7 mouse cellular contexts compared by ENCODE assay signal in genomic region chr14:103098587-103099235, GRCm38 (mm10). TPM values are rescaled to one million over a fixed set of nuclear protein-coding genes. Genes with fewer than 3 reads are reported as not detected.
DNase-seq lines count a peak whose midpoint lies in the region; ATAC-seq lines count a peak whose summit lies in the region.

No protein-coding gene starts in this region.

- H3K36me3 ChIP-seq in intestine, embryonic 16.5 days (ENCODE audit: control insufficient read depth, insufficient read depth, low read length) = 0 out of 2 replicates have a peak, but pooled peaks cover 3% of the 10 kb centered on the region
- peaks cover 21% of the 10 kb centered on the region for H3K36me3 ChIP-seq in limb, embryonic 12.5 days
- peaks cover 17% of the 10 kb centered on the region; the same call in 1 of the 2 replicates for H3K36me3 ChIP-seq in midbrain, embryonic 14.5 days (ENCODE audit: control insufficient read depth, insufficient read depth, low read length)

- no peaks in the 10 kb centered on the region for H3K27me3 ChIP-seq in intestine, embryonic 16.5 days (replicated peaks; ENCODE audit: control insufficient read depth, insufficient read depth, low read length)
- no peaks in the 10 kb centered on the region for H3K27me3 ChIP-seq in limb, embryonic 12.5 days
- no peaks in the 10 kb centered on the region for H3K27me3 ChIP-seq in midbrain, embryonic 14.5 days (ENCODE audit: control insufficient read depth, insufficient read depth, low read length)

- H3K4me1 ChIP-seq in intestine, embryonic 16.5 days (ENCODE audit: control insufficient read depth, insufficient read depth, low read length) = peaks cover 19% of the 10 kb centered on the region
- peaks cover 12% of the 10 kb centered on the region for H3K4me1 ChIP-seq in limb, embryonic 12.5 days (replicated peaks)
- peaks cover 20% of the 10 kb centered on the region for H3K4me1 ChIP-seq in midbrain, embryonic 14.5 days (ENCODE audit: control insufficient read depth, insufficient read depth, low read length)

- under 1% methylated on average over 59 of the region's 86 CpGs for WGBS in intestine, embryonic 16.5 days
- under 1% methylated on average over 72 of the region's 86 CpGs for WGBS in limb, embryonic 12.5 days
- WGBS in midbrain, embryonic 14.5 days = under 1% methylated on average over 68 of the region's 86 CpGs

- H3K9me3 ChIP-seq in intestine, embryonic 16.5 days (ENCODE audit: control insufficient read depth, low read length) = no peaks in the 10 kb centered on the region
- no peaks in the 10 kb centered on the region for H3K9me3 ChIP-seq in limb, embryonic 12.5 days
- no peaks in the 10 kb centered on the region for H3K9me3 ChIP-seq in midbrain, embryonic 14.5 days (ENCODE audit: control insufficient read depth, low read length)

- peak; percentile 93 for DNase-seq in adrenal gland, postnatal 10 days
- peak; percentile 92 for DNase-seq in embryo, embryonic 11 days
- peak; percentile 79 to 88 for DNase-seq in gastrocnemius, postnatal 36 days
- peak; percentile 92 for DNase-seq in midbrain, embryonic 14.5 days
- peak; percentile 82 for DNase-seq in spleen, adult 12 weeks (ENCODE audit: low spot score)

- H3K4me2 ChIP-seq in intestine, embryonic 16.5 days (ENCODE audit: low read depth, low read length) = peak overlapping the region; percentile 67
- H3K4me2 ChIP-seq in limb, embryonic 12.5 days = peak overlapping the region; percentile 68
- peak overlapping the region; percentile 71 for H3K4me2 ChIP-seq in midbrain, embryonic 14.5 days (ENCODE audit: low read length)

- H3K4me3 ChIP-seq in intestine, embryonic 16.5 days (ENCODE audit: low read length) = peak overlapping the region; percentile 86
- H3K4me3 ChIP-seq in limb, embryonic 12.5 days (replicated peaks) = peak overlapping the region; percentile 86
- H3K4me3 ChIP-seq in midbrain, embryonic 14.5 days (replicated peaks; ENCODE audit: low read depth, low read length) = peak overlapping the region; percentile 82

- peak overlapping the region; percentile 99 for H3K27ac ChIP-seq in intestine, embryonic 16.5 days (ENCODE audit: low read length)
- H3K27ac ChIP-seq in limb, embryonic 12.5 days = peak overlapping the region; percentile 100
- peak overlapping the region; percentile 99 for H3K27ac ChIP-seq in midbrain, embryonic 14.5 days (replicated peaks; ENCODE audit: low read depth, low read length)

- peak overlapping the region; percentile 99 for H3K9ac ChIP-seq in intestine, embryonic 16.5 days (ENCODE audit: low read depth, low read length)
- peak overlapping the region; percentile 99 for H3K9ac ChIP-seq in limb, embryonic 12.5 days (replicated peaks)
- peak overlapping the region; percentile 96 for H3K9ac ChIP-seq in midbrain, embryonic 14.5 days (replicated peaks; ENCODE audit: low read length)

- ATAC-seq in intestine, embryonic 16.5 days = peak; percentile 79
- peak; percentile 70 for ATAC-seq in limb, embryonic 12.5 days (ENCODE audit: insufficient number of reproducible peaks, insufficient read depth, low FRiP score, low TSS enrichment, low read depth)
- peak; percentile 86 for ATAC-seq in midbrain, embryonic 14.5 days (ENCODE audit: low FRiP score, low TSS enrichment)

- intact Hi-C loops in gastrocnemius, postnatal 36 days (cut with DNase I) = no loop called here

RNA-seq across cellular contexts. Expression of gene Fbxl3, which starts 0.7 kb away (rescaled TPM):
- 10 to 100 TPM; 66.4 to 75.9 TPM for total RNA-seq in adrenal gland, postnatal 10 days (2021)
- total RNA-seq in gastrocnemius, postnatal 36 days (2021) = 10 to 100 TPM; 45.2 to 47.0 TPM
- polyA plus RNA-seq in intestine, embryonic 16.5 days (2015; fragmentation: Nextera tagmentation; extraction: Ambion mirVana) = 19.0 and 19.4 TPM in 2 replicates
- 24.1 and 27.6 TPM in 2 replicates for polyA plus RNA-seq in limb, embryonic 12.5 days (2016; fragmentation: Nextera tagmentation; extraction: Ambion mirVana)
- polyA plus RNA-seq in midbrain, embryonic 14.5 days (2014; fragmentation: Nextera tagmentation; extraction: Ambion mirVana) = 30.4 and 36.2 TPM in 2 replicates

RNA-seq across cellular contexts. Expression of gene Cln5, which starts 28.7 kb away (rescaled TPM):
- total RNA-seq in adrenal gland, postnatal 10 days (2021) = 10 to 100 TPM; 20.6 to 20.8 TPM
- 1 to 10 TPM; 8.7 to 8.9 TPM for total RNA-seq in gastrocnemius, postnatal 36 days (2021)
- 27.2 and 28.3 TPM in 2 replicates for polyA plus RNA-seq in intestine, embryonic 16.5 days (2015; fragmentation: Nextera tagmentation; extraction: Ambion mirVana)
- polyA plus RNA-seq in limb, embryonic 12.5 days (2016; fragmentation: Nextera tagmentation; extraction: Ambion mirVana) = 28.2 and 31.1 TPM in 2 replicates
- polyA plus RNA-seq in midbrain, embryonic 14.5 days (2014; fragmentation: Nextera tagmentation; extraction: Ambion mirVana) = 9.0 and 13.3 TPM in 2 replicates

RNA-seq across cellular contexts. Expression of gene Acod1, which starts 51.9 kb away (rescaled TPM):
- total RNA-seq in adrenal gland, postnatal 10 days (2021) = not detected
- total RNA-seq in gastrocnemius, postnatal 36 days (2021) = not detected
- 0.05 TPM in 1 of 2 replicates, not detected in the other for polyA plus RNA-seq in intestine, embryonic 16.5 days (2015; fragmentation: Nextera tagmentation; extraction: Ambion mirVana)
- not detected in 2 replicates for polyA plus RNA-seq in limb, embryonic 12.5 days (2016; fragmentation: Nextera tagmentation; extraction: Ambion mirVana)
- polyA plus RNA-seq in midbrain, embryonic 14.5 days (2014; fragmentation: Nextera tagmentation; extraction: Ambion mirVana) = 0.24 TPM in 1 of 2 replicates, not detected in the other

Comparison
In these comparisons a context has a peak if more than half of its experiments do, and no peak if none do; other contexts are left out.
1. Peak in every context shown above with its lines: DNase-seq, ATAC-seq, H3K4me3 ChIP-seq and H3K27ac ChIP-seq.